Mouse (Mus musculus): ENCODE results near the gene Dusp22.

Gene Dusp22

GRCm38 (mm10) chr13:30722601-30723000 is 62.8 kb downstream of the Dusp22 start:
- DNase-seq: no peak

DNA sequence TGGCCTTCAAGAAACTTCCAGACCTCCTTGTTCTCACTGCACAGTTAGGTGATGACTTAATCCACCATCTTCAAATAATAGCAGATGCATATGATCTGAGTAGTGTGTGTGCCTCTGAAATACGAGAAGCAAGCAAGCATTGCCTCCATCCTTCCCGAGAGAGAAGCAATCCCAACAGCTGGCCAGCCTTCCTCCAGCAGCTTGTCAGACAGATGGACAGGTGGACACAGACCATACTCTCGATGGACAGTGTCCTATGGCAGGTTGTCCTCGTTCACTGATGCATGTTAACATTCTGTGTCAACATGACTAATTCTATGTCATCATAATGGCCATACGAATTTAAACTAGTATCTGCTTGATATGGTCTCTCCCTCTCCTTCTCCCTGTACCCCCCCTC is 63.5 kb downstream of the Dusp22 start:
- DNase-seq: no peak

DNA sequence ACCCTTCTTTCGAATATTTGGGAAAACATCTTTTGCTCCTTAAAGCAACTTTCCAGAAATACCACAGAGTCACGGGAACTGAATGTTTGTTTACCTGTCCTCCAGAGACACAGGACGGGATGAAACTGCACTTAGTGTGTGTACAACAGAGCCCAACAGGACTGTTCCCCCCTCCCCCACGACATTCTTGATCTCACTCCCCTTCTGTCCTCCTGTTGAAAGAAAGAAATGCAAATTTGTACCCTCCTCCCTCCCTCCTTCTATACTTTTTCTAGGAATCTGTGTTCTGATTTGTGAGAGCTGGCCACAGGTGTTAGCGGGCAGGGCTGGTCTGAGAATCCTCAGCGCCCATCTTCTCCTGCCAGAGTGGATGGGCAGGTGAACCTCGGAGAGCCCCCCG is 64.1 kb downstream of the Dusp22 start:
- DNase-seq: no peak

DNA sequence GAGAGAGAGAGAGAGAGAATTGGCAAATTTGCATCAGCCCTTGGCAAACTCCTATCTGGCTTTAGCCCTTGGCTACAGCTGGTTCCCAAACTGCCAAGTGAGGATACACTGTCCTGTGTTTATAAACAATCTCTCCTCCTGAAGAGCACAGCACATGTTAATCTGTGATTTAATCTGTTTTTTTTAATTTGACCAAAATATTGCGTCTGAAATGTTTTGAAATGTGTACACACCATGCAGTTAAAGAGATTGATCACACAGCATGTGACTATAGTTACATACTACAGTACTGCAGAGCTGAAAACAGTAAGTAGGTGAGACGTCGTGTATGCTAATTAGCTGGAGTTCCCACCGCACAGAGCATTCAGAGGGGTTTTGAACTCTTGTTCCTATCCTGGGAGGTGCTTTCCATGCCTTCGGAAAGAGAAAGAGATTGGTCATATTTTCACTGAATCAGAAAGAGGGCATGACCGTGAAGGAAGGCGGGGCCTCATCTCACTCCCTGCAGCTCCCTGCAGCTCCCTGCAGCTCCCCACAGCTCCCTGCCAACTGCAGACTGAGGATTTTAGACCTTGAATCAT is 65.0 kb downstream of the Dusp22 start:
- DNase-seq: no peak

- DNase-seq: no peak
These were observed 67.1 kb downstream of the Dusp22 start for GRCm38 (mm10) chr13:30726879-30727278.

DNA sequence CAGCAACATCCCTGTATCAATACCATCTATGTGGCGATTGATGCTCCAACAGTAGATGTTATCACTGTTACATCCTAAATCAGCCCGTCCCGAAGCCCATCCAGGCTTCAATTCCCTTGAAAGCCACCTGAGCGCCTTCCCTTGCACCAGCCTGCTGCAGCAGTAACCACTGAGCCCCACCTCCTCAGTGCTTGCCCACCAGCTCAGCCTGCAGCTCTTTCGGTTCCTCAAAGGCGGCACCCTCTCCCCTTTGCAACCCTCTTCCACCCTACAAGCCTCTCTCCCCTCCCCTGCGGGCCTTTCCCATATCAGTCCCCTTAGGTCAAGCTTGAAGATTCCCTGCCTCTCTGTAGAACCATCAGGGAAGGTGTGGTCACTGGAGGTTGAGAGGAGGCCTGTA is 68.4 kb downstream of the Dusp22 start:
- DNase-seq: no peak

- no peak for DNase-seq
These were observed 69.4 kb downstream of the Dusp22 start for GRCm38 (mm10) chr13:30729245-30729644.

- DNase-seq: no peak
These were observed 70.5 kb downstream of the Dusp22 start for GRCm38 (mm10) chr13:30730104-30730793.

- DNase-seq: no peak
These were observed 73.1 kb downstream of the Dusp22 start for GRCm38 (mm10) chr13:30732709-30733445.

DNA sequence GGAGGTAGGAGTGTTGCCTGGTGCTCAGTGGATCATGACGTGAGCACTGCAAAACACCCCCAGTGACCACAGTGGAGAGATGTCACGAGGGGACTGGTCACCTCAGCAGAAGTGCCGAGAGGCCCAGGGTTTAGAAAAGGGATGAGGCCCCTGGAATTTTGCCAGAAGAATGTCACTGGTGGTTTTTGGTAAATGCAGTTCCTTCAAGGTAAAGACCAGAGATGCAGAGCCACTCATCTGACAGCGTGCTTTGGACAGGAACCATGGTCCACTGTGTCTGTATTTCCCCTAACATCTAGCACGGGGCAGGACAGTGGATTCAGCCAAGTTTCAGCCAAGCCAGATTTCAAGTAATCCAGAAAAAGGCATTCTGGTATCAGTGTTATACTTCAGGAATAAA is 76.9 kb downstream of the Dusp22 start:
- no peak for DNase-seq

DNA sequence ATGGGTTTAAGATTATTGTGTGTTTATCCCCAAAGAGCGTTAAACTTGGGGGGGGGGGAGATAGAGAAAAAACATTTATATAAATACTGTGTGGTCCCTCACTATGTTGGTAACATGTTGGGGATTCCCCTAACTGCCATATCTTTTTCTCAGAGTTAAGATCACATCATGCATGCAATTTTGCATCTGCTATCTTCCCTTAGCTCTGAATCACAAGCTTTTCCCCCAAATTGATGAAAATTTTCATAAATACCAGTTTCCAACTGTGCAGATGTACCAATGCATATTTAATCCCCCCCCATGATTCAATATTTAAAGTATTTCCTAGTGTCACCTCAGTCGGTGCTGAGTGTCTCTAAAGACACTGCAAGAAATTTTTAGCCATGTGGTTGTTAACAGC is 77.5 kb downstream of the Dusp22 start:
- DNase-seq: no peak

DNA sequence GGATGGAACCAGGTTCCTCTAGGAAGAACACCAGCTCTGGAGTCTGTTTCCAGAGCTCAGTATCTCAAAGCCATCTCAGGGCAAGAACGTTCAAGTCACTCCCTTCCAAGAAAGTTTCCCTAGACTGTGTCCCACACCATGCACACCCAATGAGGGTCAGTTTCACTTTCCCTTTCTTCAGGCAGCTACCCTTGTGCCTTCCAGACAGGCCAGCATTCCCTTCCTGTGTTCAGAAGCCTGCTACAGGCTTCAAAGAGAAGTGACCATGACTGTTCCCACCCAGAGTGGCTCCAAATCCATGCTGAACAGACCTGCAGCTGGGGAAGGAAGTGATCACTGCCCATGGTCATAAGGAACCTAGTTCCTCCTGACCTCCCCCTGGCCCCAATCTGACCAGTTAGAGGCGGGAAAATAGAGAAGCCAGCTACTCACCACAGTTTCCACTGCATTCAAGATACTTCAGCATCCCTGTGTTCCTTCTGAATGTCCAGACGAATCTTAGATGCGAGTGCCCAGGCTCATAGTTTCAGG is 78.6 kb downstream of the Dusp22 start:
- DNase-seq: no peak

DNA sequence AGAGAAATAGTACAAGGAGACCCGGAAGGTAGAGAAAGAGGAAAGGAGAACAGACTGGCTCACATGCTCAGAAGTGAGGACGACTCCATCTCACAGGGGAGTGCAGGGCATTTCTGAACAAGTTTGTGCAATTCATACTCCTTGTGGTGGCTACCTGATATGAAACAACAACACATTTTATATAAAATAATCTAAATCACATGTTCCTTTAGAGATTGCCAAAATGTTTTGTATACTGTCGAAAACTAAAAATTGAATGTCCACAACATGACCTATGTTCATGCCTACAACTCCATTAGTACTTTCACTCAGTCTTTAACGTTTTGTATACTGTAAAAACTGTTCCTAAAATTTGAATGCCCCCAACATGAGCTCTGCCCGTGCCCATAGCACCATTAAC is 81.4 kb downstream of the Dusp22 start:
- DNase-seq: no peak

DNA sequence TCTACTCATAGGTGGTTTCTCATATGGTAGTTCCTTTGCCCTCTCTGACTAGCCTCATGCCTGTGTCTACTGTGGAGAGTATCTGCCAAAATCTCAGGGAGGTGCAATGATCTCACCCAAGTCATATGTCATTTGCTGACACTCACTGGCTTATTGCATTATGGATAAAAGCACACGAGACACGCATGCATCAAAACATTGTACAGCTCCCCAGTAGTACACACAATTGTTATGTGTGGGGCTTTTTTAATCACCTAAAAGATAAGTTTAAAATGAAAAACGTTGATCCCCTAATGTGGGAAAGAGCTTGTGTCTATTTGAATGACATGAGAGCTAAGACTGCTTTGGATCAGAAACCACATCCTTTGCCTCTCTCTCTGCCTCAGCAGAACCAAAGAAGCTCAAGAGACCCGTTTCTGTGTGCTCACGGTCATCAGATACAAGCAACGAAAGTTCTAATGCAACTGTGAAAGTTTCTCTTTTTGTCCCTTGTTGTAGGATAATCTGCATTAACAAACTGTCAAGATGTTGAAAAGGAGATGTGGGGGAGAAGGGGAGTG is 82.7 kb downstream of the Dusp22 start:
- DNase-seq: no peak

GRCm38 (mm10) chr13:30745121-30745520 is 85.3 kb downstream of the Dusp22 start:
- no peak for DNase-seq

- DNase-seq: no peak
These were observed 87.3 kb downstream of the Dusp22 start for GRCm38 (mm10) chr13:30747068-30747467.

DNA sequence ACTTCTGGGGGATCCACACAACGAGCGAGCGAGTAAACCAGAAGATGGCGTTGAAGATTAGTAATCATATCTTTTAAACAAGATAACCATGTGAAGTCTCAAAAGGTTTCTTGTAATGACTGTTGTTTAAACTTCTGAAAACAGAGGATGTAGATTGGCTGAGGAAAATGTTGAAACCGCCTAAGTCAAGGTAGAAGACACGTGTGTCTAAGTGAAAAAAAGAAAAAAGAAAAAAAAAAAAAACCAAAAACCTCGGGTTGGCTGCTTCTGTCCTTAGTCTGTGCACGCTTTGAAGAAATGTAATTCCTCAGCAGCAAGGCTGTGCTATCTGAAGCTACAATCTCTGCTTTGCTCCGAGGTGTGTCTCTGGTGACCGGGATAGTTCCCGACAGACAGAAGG is 87.7 kb downstream of the Dusp22 start:
- no peak for DNase-seq

- no peak for DNase-seq
These were observed 88.5 kb downstream of the Dusp22 start for GRCm38 (mm10) chr13:30748321-30748720.

DNA sequence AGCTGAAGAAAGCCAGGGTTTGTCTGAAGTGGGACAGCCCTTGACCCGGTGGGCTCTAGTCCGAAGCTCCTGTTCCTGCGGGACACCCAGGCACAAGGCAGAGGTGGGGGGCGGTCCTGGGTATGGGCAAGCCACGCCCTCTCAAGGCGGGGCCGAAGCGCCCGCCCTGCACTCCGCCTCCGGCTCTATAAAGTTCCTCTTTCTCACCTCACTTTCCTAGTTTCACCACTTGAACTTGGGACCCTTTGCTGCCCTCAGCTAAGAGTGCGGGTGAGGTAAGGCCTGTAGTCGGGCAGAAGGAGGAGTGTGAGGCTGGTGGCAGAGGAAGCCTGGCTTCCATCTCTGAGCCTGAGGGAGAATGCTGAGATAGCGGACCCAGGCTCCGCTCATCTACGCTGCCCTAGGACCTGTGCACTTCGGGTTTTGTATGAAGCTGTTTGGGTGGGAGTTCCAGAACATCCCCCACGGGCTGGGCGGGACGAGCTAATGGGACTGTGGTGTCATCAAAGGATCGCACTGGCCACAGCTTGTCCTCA is 89.3 kb downstream of the Dusp22 start, which contains the start of gene Irf4:
TSS of gene Irf4 (plus strand) at position 206 of the 536 bp plus-strand sequence.
- DNase-seq: no peak

DNA sequence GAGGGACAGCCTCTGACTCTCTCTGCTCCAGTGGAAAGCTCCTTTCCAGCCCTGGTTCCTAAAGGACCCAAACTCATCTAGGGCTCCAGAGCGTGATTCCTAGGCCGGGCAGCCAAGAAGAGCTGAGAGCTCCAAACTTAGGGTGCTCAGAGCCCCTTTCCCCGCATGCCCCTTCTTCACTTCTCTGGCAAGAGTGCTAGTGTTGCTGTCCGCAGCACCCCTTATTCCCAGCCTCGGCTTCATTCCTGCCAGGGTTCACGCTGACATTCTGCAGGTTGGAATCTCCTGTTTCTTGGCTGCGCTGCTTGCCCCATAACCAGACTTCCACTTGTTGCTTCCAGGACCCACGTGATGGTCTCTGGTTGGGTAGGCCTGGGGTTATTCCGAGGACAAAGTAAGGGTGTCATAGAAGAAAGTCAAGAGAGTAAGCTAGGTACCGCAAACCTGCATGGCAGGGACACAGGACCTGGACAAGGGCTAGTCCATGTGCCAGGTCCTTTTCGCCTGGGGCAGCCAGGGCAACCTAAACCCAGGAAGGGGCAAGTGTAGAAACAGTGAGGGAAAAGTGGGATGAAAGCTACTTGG is 89.8 kb downstream of the Dusp22 start:
- DNase-seq: no peak

GRCm38 (mm10) chr13:30750461-30751303 is 90.9 kb downstream of the Dusp22 start:
- DNase-seq: no peak

- DNase-seq: no peak
These were observed 91.4 kb downstream of the Dusp22 start for GRCm38 (mm10) chr13:30751304-30751580.
